Mouse (Mus musculus) megakaryocyte progenitor cell, adult 5-6 weeks (primary cell): Measurements from ENCODE around the gene Olfr339. TPM values are rescaled to one million over a fixed set of nuclear protein-coding genes. Genes with fewer than 3 reads are reported as not detected.
"Not testable (repeated sequence)": the region's sequence is repeated elsewhere in the genome, so short reads cannot be mapped to it uniquely, and the experiment has no call there.

ENCODE experiments used
- ATAC-seq: replicated peaks from 2 replicates; pipeline ENCODE4 v1.8.0; 2016; ENCODE audit warnings: mild to moderate bottlenecking, moderate TSS enrichment, inconsistent platforms; ENCODE audit not compliant: poor library complexity
- total RNA-seq, 2 experiments: library from RNA; stranded (forward) in 1 of 2; stranded (reverse) in 1 of 2; fragments of 157-497, 149-512 nt in 1 of 2; fragments of 200-1000 nt in 1 of 2; gene quantifications; 2 replicates each; pipeline versions ENCODE4 v1.2.3 to v1.2.4; 2015 to 2017

The Olfr339 gene
- total RNA-seq (2015) (not detected in 2 replicates), total RNA-seq (2017) (not detected in 2 replicates)

DNA sequence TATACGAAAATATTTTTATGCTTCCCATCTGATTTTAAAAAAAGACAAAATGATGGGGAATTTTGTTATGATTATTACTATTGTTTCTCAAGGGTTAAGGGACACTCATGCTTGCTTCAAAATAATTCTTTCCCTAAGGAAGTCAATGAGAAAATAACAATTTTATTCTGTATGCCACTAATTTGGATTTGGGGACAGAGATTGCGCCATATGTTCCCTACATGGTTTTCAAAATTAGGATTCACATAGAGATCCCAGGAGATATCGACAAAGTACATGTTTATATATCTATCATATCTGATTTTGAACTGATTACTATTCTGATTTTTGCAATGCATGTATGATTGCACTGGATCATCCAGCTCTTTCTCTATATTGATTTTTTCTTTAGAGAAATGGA is at the start of gene Olfr339:
Gene Olfr339 (plus strand): TSS at position 301 of the 400 bp plus-strand sequence.
- no peak for ATAC-seq

DNA sequence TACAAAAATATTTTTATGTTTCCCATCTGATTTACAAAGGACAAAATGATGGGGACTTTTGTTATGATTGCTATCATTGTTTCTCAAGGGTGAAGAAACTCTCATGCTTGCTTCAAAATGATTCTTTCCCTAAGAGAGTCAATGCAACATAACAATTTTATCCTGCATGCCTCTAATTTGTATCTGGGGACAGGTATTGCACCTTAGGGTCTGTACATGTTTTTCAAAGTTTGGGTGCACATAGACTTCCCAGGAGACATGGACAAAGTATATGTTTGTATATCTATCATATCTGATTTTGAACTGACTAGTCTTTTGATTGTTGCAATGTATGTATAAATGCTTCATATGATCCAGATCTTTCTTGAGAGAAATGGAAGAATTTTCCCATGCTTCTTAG is 45.5 kb upstream of the Olfr339 start, which contains the start of gene Olfr338:
Gene Olfr338 (plus strand): TSS at position 301 of the 400 bp plus-strand sequence.
- ATAC-seq = no peak

DNA sequence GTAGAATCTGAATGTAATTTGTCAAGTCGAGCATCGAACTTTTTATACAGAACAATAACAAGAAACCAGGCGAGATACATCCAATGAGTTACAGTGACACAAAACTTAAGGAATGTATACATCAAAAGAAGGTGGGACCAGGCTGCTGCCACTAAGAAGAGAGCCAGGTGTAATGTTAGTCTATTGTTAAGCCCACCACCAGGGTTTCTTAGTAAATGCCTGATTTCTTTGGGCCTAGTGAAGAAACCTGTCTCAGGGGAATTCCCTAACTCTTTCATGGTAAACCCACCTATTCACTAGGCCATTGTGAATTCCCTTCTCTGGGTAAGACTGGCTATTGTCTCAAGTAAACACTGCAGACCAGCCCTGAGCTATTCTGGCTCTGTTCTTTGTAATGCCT is 3.6 kb upstream of the Olfr339 start:
- not testable (repeated sequence) for ATAC-seq

DNA sequence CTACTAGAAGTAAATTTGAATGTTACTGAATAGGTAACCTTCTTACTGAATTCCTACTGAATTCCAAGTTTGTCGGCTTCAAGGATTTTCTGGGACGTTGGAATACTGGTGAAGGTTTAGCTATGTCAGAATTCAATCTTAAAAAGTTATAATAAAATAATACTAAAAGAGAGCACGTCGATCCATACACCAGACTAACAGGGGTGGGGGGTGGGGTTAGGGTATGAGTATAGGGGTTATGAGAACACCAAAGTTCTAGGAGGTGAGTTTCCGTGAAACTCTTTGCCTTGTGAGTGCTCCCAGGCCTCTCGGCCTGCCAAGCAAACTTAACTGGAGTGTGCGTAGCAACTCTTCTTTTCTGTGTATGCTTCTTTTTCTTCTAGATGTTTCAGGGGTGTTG is 3.2 kb upstream of the Olfr339 start:
- not testable (repeated sequence) for ATAC-seq

DNA sequence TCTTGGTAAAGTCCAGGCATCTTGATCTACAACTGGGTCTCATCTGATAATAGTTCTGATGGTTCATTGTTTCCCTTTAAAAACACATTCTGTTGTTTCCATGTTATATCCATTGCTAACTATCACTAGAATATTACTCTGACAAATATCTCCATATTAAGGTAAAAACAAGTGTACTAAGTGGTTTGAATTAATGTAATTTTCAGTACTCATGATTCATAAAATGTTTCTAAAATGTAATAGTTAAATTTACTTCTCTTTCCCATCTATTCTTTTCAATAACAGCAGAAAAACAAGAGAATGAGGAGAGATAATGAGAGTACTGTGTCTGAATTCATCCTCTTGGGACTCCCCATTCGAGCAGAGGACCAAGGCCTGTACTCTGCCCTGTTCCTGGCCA is 33.5 kb downstream of the Olfr339 start, which contains the start of gene Olfr340:
Gene Olfr340 (plus strand): TSS at position 301 of the 400 bp plus-strand sequence.
- ATAC-seq = no peak

DNA sequence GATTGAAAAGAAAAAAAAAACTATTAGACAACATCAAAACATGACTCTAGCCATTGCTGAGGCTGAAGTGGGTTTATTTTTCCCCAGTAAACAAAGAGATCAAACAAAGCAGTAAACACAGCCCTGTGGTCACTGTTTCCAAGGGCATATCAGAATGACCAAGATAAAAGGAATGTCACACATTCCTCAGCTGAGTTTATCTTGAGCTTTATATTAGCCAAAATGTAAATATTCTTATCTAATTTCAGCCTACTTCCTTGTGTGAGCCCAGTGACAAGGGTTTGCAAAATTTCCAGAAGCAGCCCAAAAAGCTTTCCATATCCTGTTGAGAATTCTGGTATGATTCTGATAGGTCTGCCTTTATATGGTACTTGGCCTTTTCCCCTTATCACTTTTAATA is 54.9 kb downstream of the Olfr339 start:
- no peak for ATAC-seq

Other genes starting within 250 kb of the Olfr339 start
- gene Ptgs1, start 188.5 kb upstream of the Olfr339 start, total RNA-seq (2015) = 32.0 and 36.6 TPM in 2 replicates
- 40.4 and 40.5 TPM in 2 replicates for gene Ptgs1, start 188.5 kb upstream of the Olfr339 start, total RNA-seq (2017)
- gene Olfr338, start 45.4 kb upstream of the Olfr339 start, total RNA-seq (2015) = not detected in 2 replicates
- gene Olfr338, start 45.4 kb upstream of the Olfr339 start, total RNA-seq (2017) = not detected in 2 replicates
- gene Olfr340, start 33.6 kb downstream of the Olfr339 start, total RNA-seq (2015) = not detected in 2 replicates
- gene Olfr340, start 33.6 kb downstream of the Olfr339 start, total RNA-seq (2017) = not detected in 2 replicates
- gene Olfr341, start 63.5 kb downstream of the Olfr339 start, total RNA-seq (2015) = not detected in 2 replicates
- gene Olfr341, start 63.5 kb downstream of the Olfr339 start, total RNA-seq (2017) = not detected in 2 replicates
- gene Olfr342, start 106.1 kb downstream of the Olfr339 start, total RNA-seq (2015) = not detected in 2 replicates
- gene Olfr342, start 106.1 kb downstream of the Olfr339 start, total RNA-seq (2017) = not detected in 2 replicates
- not detected in 2 replicates for gene Olfr344, start 147.7 kb downstream of the Olfr339 start, total RNA-seq (2015)
- gene Olfr344, start 147.7 kb downstream of the Olfr339 start, total RNA-seq (2017) = not detected in 2 replicates
- gene Olfr345, start 221.1 kb downstream of the Olfr339 start, total RNA-seq (2015) = not detected in 2 replicates
- gene Olfr345, start 221.1 kb downstream of the Olfr339 start, total RNA-seq (2017) = not detected in 2 replicates